Mouse (Mus musculus) ES-E14 (cell line): ENCODE measurements around the gene Gp1bb. TPM values are rescaled to one million over a fixed set of nuclear protein-coding genes. Genes with fewer than 3 reads are reported as not detected.

Experiments
- DNase-seq: peaks from one replicate; pipeline ENCODE4 v3.0.0-alpha.2; 2013; ENCODE audit warnings: low read depth, low spot score
- H3K27ac ChIP-seq: 2 replicates; pipeline ENCODE4 v1.5.1; 2012; ENCODE audit warnings: low read depth, mild to moderate bottlenecking, low read length, moderate library complexity, mixed read lengths; ENCODE audit not compliant: poor library complexity, insufficient read depth, severe bottlenecking
- H3K36me3 ChIP-seq: 2 replicates; pipeline ENCODE4 v1.6.1; 2012; ENCODE audit warnings: mild to moderate bottlenecking, low read length, moderate library complexity, mixed read lengths; ENCODE audit not compliant: control insufficient read depth, poor library complexity, insufficient read depth, severe bottlenecking
- H3K4me1 ChIP-seq, 2 experiments: fragments of 150-350 bp in 1 of 2; sonication (generic) in 1 of 2; 2 replicates each; pipeline ENCODE4 v1.6.1; 2012; ENCODE audit warnings: low read length in 2 of 2, mild to moderate bottlenecking in 1 of 2, mixed read lengths in 1 of 2; ENCODE audit not compliant: control insufficient read depth in 2 of 2, insufficient read depth in 2 of 2, poor library complexity in 1 of 2
- H3K4me3 ChIP-seq, 2 experiments: fragments of 150-350 bp in 1 of 2; sonication (generic) in 1 of 2; 2 replicates each; pipeline ENCODE4 v1.5.1; 2012; ENCODE audit warnings: low read length in 2 of 2, low read depth in 1 of 2, mild to moderate bottlenecking in 1 of 2, mixed read lengths in 1 of 2; ENCODE audit not compliant: insufficient read depth in 1 of 2, poor library complexity in 1 of 2, severe bottlenecking in 1 of 2
- H3K9ac ChIP-seq: 2 replicates; pipeline ENCODE4 v1.6.1; 2012; ENCODE audit warnings: low read depth, mild to moderate bottlenecking, low read length, mixed read lengths; ENCODE audit not compliant: poor library complexity, insufficient read depth, severe bottlenecking
- H3K9me3 ChIP-seq: fragments of 150-350 bp; sonication (generic); 2 replicates; pipeline ENCODE4 v1.6.1; 2012; ENCODE audit warnings: low read depth, mild to moderate bottlenecking, low read length; ENCODE audit not compliant: control insufficient read depth, insufficient read depth
- CHD2 ChIP-seq: IDR thresholded peaks from 2 replicates; pipeline ENCODE4 v1.6.1; 2014; ENCODE audit warnings: mild to moderate bottlenecking, low read depth, low read length, inconsistent platforms
- HCFC1 ChIP-seq: IDR thresholded peaks from 2 replicates; pipeline ENCODE4 v1.6.1; 2012; ENCODE audit warnings: low read length, inconsistent platforms, borderline replicate concordance; ENCODE audit not compliant: insufficient read depth
- MAFK ChIP-seq: IDR thresholded peaks from 2 replicates; pipeline ENCODE4 v1.6.1; 2014; ENCODE audit warnings: mild to moderate bottlenecking, low read depth, low read length, inconsistent platforms; ENCODE audit not compliant: insufficient read depth
- ZC3H11A ChIP-seq: IDR thresholded peaks from 2 replicates; pipeline ENCODE4 v1.6.1; 2012; ENCODE audit warnings: low read depth, mild to moderate bottlenecking, inconsistent platforms, low read length, borderline replicate concordance
- ZNF384 ChIP-seq: IDR thresholded peaks from 2 replicates; pipeline ENCODE4 v1.6.1; 2012; ENCODE audit warnings: low read depth, low read length, inconsistent platforms
- in situ Hi-C, 2 experiments: fragments of 600-800 bp; cut with MboI; formaldehyde crosslinking; loops; one replicate each; pipeline ENCODE4 v1.15.1; 2025; ENCODE audit warnings: low sequenced_read_pairs in 2 of 2, inconsistent platforms in 1 of 2; ENCODE audit not compliant: unreplicated experiment in 2 of 2
- total RNA-seq: library from RNA; depleted of rRNA; stranded (reverse); fragments of 300-350 nt; gene quantifications from 2 replicates; pipeline ENCODE4 v1.2.3, GENCODE M21; 2012

The Gp1bb gene
- total RNA-seq, 1 experiment, result not detected

- no peaks in the 10 kb centered on the region for H3K36me3 ChIP-seq
- in situ Hi-C loops, result loop anchor here in 1 of 2 experiments (10.0 kb wide), 1 partner anchor 782 kb away; no protein-coding TSS in a partner anchor
- TF ChIP-seq MAFK, result no peak
- TF ChIP-seq CHD2, result 0 out of 2 replicates have a peak, but pooled peaks have one; percentile 26
- H3K4me3 ChIP-seq, result peak overlapping the region; percentile 35 to 56; a peak in 3 of 4 replicates
- H3K9ac ChIP-seq, result 0 out of 2 replicates have a peak overlapping the region, but pooled peaks have one; percentile 31
- no peak for DNase-seq
- H3K9me3 ChIP-seq, result no peaks in the 10 kb centered on the region
- H3K4me1 ChIP-seq, result peaks cover 0 to 5% of the 10 kb centered on the region in 2 experiments; a peak in 1 of 4 replicates
- no peak overlapping the region for H3K27ac ChIP-seq
These were observed 35.2 kb downstream of the Gp1bb start for GRCm38 (mm10) chr16:18586906-18587546.

- 0 out of 2 replicates have a peak overlapping the region, but pooled peaks have one; percentile 31 for H3K9ac ChIP-seq
- H3K9me3 ChIP-seq, result no peaks in the 10 kb centered on the region
- H3K36me3 ChIP-seq, result no peaks in the 10 kb centered on the region
- in situ Hi-C loops, result loop anchor here in 1 of 2 experiments (10.0 kb wide), 1 partner anchor 781 kb away; no protein-coding TSS in a partner anchor
- H3K27ac ChIP-seq, result no peak overlapping the region
- TF ChIP-seq MAFK, result no peak
- TF ChIP-seq ZNF384, result no peak
- no peak for TF ChIP-seq ZC3H11A
- no peak for TF ChIP-seq HCFC1
- no peak for TF ChIP-seq CHD2
- peaks cover 0 to 4% of the 10 kb centered on the region in 2 experiments; a peak in 1 of 4 replicates for H3K4me1 ChIP-seq
- H3K4me3 ChIP-seq, result peak overlapping the region; percentile 35 to 56; a peak in 3 of 4 replicates
- DNase-seq, result no peak
These were observed 35.9 kb downstream of the Gp1bb start for GRCm38 (mm10) chr16:18586076-18586905.

GRCm38 (mm10) chr16:18585676-18586075, 36.5 kb downstream of the Gp1bb start:
- TF ChIP-seq CHD2, result no peak
- no peak for TF ChIP-seq ZNF384
- TF ChIP-seq ZC3H11A, result no peak
- TF ChIP-seq MAFK, result no peak
- no peak for TF ChIP-seq HCFC1
- Histone ChIP-seq H3K9me3 (no peaks in the 10 kb centered on the region), H3K4me1 (peaks cover 0 to 4% of the 10 kb centered on the region in 2 experiments; a peak in 1 of 4 replicates), H3K27ac (no peak overlapping the region), H3K36me3 (no peaks in the 10 kb centered on the region), H3K9ac (no peak overlapping the region), H3K4me3 (no peak overlapping the region)
- no peak for DNase-seq
- in situ Hi-C loops, result loop anchor here in 1 of 2 experiments (10.0 kb wide), 1 partner anchor 781 kb away; no protein-coding TSS in a partner anchor

- Histone ChIP-seq H3K36me3 (no peaks in the 10 kb centered on the region), H3K27ac (no peak overlapping the region), H3K9ac (no peak overlapping the region), H3K9me3 (no peaks in the 10 kb centered on the region), H3K4me1 (peaks cover 0 to 4% of the 10 kb centered on the region in 2 experiments; a peak in 1 of 4 replicates), H3K4me3 (no peak overlapping the region)
- TF ChIP-seq MAFK, result no peak
- no peak for TF ChIP-seq ZNF384
- no peak for TF ChIP-seq ZC3H11A
- no peak for TF ChIP-seq CHD2
- no peak for TF ChIP-seq HCFC1
- no peak for DNase-seq
- in situ Hi-C loops, result loop anchor here (5.0 to 10.0 kb wide), 2 partner anchors 37 to 780 kb away; partner anchors contain the start of gene Gp1bb (in 1 of the 2)
These were observed 37.2 kb downstream of the Gp1bb start for GRCm38 (mm10) chr16:18584901-18585510.
